15 mouse cellular contexts compared by ENCODE assay signal in genomic region chr11:81071836-81072235, GRCm38 (mm10).
"Had no signal": no experiment of that assay in that cellular context is flagged by ENCODE, and none has a peak within 500 bp of the region (broad histone marks: within the 10 kb centered on the region; RNA-seq: fewer than 3 reads in every experiment).

No protein-coding gene starts in this region.

- DNase-seq: gastrocnemius, adult 2 months; gastrocnemius, postnatal 10 days; gastrocnemius, postnatal 25 days; heart, adult 18-20 months; heart, postnatal 10 days; heart, postnatal 4 days; kidney, adult 18-20 months; kidney, adult 8-10 months; kidney, postnatal 10 days; kidney, postnatal 25 days; kidney, postnatal 4 days had no signal

- ATAC-seq: hindbrain, embryonic 16.5 days; inflammation-experienced regulatory T-cells, adult 6 months; intestine, embryonic 15.5 days; intestine, postnatal 0 days had no signal
